Mouse (Mus musculus) telencephalon, adult 2 months (tissue): ENCODE results near the gene Spdya.
"Not testable (repeated sequence)": the region's sequence is repeated elsewhere in the genome, so short reads cannot be mapped to it uniquely, and the experiment has no call there.

ENCODE experiments used
- DNase-seq: peaks from one replicate; pipeline ENCODE4 v3.0.0-alpha.2; 2011; ENCODE audit warnings: low read depth, low spot score

Gene Spdya

DNA sequence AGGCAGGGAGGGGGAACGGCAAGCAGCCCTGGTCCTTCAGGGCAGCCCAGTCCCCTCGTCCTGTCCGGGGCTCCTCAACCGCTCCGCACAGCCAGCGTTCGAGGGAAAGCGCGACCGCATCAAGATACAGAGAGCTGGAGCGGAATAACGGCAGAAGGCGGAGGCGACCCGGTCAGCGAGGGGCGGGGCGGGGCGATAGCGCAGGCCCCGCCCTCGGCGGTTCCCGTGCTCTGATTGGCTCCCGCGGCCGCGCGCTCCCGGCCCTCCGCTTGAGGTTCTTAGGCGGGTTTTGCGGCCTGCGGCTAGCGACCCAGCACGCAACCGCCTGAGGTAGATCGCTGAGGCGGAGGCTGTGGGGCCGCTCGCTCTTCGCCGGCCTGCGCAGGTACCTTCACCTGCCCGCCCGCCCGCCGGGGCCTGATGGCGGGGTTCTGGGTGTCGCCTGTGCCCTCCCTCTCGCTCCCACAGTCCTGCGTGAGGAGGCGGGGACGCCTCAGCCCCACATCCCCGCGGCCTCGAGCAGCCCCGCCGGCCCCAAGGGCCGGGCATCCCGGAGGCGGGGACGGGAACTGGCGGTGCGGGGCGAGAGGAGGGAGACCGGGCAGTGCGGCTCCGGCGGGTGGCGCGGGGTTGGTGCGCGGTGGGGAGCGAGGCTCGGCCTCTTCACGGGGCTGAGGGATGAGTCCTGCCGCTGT, at the start of gene Spdya:
TSS of gene Spdya (plus strand) at position 305 of the 695 bp plus-strand sequence.
- peak; percentile 60 for DNase-seq

DNA sequence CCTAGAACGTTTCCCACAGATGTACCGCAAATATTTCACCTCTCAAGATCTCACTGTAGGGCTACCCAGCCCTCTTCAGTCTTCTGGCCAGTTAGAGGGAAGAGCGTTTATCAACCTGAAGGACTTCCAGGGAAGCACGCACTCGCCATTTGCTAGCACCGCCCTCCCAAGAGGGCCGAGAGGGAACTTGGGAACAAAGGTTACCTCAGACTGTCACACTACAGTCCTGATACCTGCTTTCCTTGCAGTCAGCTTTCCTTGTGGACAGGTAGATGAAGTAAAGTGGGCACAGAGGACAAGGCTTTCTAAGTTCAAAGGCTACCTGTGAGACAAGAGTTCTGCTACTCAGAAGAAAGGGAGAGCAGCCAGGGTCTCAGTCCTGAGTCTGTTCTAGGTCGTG, 45.0 kb upstream of the Spdya start:
- DNase-seq = no peak

DNA sequence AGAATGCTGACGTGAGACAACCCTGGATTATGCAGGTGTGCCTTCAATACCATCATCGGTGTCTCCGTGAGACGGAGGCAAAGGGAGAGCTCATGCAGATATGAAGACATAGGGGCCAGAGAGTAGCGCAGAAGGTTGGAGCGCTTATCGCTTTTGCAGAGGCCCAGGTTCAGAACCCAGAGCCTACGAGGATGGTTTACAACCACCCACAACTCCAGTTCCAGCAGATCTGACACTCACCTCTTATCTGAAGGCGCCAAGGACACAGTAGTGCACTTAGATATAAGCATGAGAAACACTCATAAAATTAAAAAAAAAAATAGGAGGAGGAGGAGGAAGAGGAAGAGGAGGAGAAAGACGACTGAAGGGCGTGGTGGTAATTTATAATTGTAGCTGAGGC, 41.6 kb upstream of the Spdya start:
- DNase-seq = no peak

DNA sequence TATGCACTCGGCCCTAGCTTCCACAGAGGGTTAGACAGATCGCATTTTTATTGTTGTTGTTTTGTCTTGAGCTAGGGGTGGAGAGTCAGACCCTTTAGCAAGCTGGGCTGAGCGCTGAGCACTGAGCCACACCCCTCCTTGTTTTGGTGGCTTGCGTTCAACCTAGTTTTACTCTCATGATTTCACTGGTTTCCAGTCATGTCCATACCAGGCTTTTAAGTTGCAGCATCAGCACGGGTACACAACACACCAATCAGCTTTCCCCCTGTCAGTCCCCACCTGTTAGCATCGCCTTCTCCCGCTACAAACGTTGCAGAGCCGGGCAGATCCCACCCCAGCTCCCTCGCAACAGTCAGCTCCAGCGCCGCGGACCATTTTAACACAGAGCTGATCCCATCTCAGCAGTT, 25.6 kb upstream of the Spdya start:
- no peak for DNase-seq

DNA sequence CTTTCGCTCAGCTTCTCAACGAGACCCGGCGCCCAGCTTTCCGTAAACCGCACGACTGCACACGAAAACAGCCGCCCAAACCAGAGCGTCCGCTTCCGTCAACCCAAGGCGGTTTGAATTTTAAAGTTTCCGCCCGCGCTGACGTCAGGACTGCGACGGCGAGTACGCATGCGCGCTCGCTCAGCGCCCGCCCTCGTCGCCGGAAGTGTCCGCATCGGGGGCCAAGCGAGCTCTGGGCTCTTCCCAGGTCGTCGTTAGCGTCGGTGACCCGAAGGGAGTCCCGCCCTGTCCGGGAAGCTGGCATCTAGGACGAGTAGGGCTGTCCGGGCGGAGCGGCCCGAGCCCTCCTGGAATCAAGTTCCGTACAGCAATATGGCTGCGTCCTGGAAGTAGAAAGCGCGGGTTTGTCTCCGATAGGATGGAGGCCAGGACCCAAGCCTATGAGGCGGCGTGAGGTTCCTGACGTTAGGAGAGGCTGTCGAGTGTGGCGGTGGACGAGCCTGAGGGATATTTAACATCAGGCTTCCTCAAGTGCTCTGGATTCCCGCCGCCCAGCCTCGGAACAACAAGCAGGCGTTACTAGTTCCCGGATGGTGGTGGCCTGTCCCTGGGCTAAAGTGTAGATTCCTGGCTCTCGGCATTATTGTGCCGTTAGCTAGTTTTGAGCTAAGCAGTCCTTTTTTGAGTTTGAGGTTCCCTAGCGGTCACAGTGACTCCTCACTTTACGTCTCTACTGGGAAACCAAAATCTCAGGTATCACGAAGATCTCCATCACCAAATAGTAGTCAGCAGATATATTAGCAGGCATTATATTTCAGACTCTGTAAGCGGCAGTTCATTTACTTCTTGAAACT, 24.9 kb upstream of the Spdya start, which contains the start of gene Ndc80:
TSS of gene Ndc80 (minus strand) at position 147 of the 854 bp plus-strand sequence.
- DNase-seq = peak; percentile 95

DNA sequence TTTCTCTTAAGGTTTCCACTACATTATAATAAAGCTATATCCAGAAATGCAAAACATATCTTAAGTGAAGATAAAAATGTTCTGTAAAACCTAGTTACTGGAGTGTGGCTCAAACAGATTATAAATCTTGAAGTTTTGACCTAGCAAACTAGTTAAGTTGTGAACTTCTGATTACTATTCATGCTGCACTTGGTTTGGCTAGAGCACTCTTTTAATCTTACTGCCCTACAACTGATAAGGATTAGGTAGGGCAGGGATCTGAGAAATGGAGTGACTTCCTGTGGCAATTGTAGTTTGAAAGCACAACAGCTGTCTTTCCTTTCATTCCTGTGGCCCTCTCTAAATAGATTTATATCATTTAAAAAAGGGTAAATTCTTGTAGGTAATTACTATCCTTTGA, 23.8 kb upstream of the Spdya start:
- DNase-seq = no peak

DNA sequence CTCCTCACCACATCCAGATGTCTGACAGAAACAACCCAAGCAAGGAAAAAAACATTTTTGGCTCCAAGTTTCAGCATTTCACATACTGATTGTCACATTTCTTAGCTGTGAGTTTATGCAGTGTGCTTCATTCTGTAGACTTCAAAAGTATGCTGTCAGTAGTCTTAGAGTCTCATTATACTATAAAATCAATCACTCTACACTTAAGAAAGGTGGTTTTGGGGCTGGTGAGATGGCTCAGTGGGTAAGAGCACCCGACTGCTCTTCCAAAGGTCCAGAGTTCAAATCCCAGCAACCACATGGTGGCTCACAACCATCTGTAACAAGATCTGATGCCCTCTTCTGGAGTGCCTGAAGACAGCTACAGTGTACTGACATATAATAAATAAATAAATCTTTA, 16.3 kb upstream of the Spdya start:
- not testable (repeated sequence) for DNase-seq

DNA sequence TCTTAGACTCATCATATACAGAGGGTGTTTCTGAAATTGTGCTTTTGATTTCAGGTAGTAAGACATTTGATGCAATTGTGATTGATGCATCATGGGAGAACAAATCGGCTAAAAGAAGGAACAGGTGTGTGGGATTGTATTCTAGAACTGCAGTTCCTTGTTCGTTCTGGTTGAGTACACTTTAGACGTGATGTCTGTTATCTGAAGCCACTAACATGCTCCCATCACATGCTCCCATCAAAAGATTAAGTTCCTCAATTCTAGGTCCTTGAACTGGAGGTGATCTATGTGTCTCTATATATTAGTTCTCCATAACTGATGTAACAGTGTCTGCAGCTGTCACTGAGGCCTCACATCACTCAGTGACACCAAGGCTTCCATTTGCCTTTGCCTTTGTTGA, 14.7 kb upstream of the Spdya start:
- DNase-seq = no peak

DNA sequence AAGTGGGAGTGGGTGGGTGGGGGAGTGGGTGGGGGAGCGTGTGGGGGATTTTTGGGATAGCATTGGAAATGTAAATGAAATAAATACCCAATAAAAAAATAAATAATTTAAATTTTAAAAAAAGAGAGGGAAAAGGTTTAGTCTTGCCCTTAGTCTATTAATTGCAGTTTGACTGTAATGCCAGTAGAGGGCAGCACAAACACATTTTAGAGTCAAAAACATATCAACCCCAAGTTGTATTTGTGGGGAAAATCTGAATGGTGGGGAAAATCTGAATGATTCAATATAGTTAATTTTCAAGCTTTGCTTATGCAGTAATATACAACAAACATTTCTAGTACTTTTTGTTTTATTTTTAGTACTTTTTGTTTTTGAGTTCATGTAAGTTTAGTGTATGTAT, 3.3 kb upstream of the Spdya start:
- DNase-seq = no peak

DNA sequence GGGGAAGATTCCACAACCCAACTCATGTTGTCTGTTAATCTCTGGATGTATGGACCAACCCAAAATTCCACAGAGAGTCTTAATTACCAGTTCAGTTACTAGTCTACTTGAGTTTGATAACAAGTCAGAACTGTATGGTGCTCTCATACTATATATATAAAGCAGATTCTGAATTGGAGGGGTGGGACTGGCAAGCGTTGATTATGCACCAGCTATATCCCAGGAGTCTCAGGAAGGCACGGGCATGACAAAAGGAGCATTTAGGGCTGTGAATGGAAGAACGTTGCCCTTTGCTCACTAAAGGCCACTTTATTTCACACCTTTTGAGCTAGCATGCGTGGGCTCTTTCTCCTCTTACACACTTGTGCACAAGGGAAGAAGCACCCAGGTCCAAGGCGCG, 511 bp upstream of the Spdya start:
- DNase-seq = no peak

DNA sequence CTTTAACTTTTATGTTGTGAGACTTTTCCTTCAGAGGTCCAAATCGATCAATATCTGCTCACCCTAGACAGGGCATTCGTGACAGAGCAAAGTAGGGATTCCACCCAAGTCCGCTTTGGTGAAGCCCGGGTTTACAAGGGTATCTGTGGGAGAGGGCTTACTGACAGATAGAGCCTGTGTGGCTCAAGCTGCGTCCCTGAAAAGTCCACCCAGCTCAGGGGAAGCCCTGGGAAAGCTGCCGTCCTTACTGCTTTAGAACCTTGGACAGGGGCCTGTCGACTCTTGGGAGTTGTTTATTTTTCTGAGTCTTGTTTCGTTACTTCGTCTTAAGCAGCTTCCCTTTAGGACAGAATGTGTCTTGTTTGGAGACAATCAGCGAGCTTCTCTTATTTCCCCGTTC, 1.0 kb downstream of the Spdya start:
- DNase-seq = no peak

DNA sequence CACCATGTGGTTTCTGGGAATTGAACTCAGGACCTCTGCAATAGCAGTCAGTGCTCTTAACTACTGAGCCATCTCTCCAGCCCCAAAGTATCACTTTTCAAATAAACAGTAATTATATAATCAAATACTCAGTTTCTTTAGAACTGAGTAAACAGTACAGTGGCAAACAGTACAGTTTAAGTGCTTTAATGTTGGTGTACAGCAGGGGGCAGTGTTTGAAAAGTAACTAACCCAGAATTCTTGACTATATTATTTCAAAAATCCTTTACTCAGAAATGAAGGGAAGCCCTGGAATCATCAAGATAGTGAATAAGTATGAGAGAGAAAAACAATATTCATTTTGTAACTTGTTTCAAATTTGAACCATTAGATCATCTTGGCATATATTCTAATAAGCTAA, 9.8 kb downstream of the Spdya start:
- DNase-seq = no peak

DNA sequence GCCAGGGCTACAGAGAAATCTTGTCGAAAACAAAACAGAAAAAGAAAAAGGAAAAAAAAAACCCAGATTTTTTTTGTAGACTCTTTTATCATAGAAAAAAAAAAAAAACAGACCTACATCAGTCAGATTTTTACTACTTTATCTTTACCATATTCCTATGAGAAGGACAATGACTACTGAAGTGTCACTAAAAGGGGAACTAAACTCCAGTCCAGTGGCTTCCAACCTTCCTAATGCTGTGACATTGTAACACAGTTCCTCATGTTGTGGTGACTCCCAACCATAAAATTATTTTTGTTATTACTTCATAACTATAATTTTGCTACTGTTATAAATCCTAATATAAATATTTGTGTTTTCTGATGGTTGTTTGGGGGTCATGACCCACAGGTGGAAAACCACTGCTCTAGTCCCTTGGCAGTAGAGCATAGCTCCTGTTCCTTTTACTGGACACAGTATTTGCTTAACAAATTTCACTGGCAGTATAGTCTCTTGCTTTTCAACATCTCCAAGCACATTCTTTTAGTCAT, 27.4 kb downstream of the Spdya start:
- DNase-seq = no peak

DNA sequence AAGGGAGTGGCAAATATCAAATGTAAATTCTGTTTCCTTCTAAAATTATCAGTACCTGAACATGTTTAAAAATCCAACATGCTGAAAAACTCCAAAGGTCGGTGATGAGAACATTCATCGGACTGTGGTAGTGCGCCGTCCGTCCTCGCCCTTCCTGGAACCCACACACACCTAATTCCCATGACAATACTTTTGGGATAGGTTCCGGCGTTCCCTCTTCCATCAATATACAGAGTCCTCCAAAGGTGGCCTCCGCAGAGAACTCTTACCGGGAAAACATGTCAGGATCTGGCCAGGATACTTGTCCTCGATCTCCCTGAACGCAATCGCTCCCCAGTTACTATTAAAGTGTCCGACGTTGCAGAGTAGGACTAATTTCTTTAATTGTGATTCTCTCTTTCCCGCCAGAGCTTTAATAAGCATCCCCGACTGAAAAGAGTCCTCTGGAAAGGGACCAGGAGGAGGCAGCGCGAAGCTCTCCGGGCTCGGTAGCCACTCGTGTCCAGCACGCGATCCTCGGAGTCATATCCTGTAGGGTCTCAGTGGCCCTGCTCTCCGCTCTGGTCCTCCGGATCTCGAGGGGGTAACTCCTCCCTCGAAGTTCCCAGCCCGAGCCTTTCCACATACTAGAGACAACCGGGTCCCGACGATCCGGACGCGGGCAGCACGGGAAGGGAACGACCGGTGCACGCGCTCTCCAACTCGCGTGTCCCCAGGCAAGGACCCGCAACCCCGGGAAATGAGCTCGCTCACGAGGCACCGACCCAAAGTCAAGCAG, 46.2 kb downstream of the Spdya start:
- no peak for DNase-seq

DNA sequence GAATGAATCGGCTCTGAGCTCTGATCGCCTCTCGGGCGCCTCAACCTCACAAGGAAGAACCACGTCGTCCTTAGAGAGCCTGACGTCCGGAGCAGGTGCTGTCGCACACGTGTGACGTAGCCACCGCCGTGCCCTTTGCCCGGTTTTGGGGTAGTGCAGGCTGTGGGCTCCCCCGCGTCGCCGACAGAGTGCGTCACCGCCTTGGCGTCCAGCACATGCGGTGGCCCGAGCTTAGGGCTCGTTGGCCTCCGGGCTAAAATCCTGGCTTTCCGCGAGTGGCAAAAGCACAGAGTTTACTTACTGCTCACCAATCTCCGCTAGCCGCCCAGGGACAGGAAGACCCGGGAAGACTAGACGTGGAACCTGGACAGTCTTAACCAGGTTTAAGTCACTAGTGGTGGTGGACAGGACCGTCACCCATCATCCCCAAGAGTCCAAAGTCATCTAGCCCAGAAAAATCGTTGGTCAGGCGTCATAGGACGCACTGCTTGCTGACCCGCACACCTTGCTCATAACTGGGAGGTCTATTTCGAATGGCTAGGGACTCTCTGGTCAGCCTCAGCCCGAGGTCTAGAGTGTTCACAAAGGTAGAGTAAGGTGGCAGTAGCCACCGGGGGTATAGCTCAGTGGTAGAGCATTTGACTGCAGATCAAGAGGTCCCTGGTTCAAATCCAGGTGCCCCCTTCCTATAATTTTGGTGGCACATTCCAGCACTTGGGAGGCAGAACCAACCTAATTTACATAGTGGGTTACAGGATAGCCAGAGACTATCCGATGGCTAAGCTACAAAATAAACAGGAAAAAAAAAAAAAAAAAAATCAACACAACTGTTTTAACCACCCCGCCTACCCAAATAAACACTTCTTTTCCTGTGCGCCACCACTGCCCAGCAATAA, 47.0 kb downstream of the Spdya start:
- DNase-seq = peak; percentile 94

DNA sequence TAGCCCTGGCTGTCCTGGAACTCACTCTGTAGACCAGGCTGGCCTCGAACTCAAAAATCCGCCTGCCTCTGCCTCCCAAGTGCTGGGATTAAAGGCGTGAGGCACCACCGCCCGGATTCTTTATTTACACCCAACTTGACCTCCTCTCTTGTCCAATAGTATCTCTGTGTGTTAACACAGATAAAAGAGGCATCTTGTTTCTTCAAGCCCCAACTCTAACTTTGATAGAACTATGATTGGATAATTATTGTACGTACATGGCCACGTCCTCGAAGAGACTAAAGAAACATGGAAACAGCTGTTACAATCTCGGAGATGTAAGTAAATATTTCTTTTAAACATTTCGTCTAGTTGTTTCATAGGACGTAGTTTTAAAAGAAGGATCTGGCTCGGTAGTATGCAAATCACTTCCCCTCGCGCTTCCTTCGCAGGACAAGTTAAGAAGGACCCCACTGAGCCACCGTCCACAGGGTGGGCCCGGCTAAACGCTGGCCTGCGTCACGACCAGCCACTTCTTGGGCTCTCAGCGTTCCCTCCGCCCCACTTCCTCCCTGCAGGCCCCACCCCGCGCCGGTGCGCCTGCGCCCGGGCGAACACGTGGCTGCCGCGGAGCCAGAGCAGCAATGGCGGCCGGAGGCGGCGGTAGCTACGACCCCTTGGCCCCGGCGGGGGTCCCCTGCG, 63.9 kb downstream of the Spdya start, which contains the start of gene Wdr43:
TSS of gene Wdr43 (plus strand) at position 258 of the 681 bp plus-strand sequence.
- peak; percentile 98 for DNase-seq

DNA sequence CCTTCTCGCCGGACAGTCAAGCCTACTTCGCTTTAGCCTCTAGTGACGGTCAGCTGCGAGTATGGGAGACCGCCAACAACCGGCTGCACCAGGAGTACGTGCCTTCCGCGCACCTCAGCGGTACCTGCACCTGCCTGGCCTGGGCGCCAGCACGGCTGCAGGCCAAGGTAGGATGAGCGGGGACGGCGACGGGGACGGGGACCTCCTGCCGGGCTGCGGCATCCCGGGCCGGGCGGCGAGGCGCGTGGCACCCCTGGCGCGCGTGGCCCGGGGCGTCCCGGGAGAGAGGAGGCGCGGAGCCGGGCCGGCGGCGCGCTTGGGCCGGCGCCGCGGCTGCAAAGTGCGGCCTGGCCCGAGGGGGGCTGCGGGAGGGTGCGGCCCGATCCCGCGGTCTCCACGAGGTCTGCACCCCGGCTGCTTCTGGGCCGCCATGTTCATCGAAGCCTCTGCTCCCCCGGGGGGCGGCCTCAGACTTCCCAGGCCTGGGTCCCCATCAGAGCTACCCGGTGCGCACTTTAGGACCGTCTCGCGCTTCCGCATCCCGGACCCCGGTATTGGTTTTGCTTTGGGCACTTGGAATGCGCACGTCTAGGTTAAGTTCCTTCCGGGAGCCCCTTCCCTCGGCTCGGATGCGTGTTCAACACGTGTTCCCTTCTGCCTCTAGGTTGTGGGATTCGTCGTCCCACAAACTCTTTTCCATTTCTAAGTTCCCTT, 64.6 kb downstream of the Spdya start:
- DNase-seq = no peak

DNA sequence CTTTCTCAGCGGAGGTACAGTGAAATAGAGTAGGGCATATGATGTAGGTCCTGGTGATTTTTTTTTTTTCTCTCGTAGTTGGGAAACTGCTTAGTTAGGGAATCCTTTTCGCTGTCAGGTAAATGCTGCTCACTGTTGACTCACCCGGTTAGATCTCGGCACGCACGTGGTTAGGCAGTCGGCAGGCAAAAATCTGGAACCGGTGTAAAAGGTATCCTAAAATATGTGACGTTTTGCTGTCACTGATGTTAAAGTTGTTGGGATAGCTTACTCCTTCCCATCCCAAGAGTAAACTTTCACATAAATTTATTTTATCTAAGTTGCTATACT, 65.1 kb downstream of the Spdya start:
- no peak for DNase-seq

DNA sequence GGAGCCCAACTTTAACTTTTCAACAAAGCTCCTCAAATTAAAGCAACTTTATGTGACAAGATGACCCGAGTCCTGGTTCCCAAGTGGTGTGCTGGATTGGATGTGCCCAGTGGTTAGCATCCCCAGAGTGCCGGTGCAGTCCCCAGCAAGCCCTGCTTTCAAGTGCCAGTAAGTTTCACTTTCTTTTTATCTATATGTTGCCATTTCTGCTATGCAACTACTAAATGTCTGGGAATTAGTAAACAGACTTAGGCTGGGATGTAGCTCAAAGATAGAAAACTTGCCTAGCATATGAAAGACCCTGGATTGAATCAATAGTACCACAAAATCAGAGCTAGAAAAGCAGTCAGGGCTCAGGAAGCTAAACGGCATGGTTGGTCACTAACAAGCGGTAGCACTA, 66.1 kb downstream of the Spdya start:
- DNase-seq = no peak

DNA sequence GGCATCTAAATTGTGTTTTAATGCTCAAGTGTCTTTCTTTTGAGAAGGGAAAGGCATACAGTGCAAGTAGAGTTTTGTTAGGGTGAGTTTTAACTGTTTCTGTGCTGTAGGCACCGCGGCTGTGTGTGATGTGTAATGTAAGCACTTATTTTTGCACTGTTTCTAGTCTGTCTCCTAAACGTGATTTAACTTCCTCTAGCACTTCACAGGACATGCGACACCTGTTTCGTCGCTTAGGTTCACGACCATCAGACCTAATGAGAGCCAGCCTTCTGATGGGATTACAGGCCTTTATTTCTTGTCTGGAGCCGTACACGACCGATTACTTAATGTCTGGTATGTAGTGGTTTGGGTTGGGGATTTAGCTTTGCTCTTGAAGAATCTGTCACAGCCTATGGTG, 79.9 kb downstream of the Spdya start:
- no peak for DNase-seq
